Mouse (Mus musculus): Measurements from ENCODE around the gene Fgf4. TPM values are rescaled to one million over a fixed set of nuclear protein-coding genes. Genes with fewer than 3 reads are reported as not detected.

Gene Fgf4
- polyA plus RNA-seq, 1 experiment from 2014 or later: not detected

DNA sequence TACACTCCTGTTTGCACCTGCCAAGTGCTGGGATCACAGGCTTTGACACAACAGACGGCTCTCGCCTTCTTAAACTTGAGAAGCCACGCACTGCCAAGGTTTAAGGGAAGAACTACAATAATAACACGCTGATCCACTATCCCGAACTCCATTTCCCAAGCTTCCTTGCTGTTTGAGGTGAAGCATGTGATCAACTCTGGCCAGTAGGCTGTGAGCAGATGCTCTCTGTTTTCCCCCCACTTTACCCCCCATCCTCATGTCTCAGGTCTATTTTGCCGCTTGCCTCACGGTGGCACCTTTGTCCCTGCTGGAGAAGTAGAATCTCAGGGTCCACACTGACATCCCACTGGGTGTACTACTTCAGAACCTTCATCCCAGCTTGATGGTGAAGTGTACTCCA is 61.5 kb downstream of the Fgf4 start:
- H3K4me2 ChIP-seq (replicated peaks; ENCODE audit: low read depth, low read length): no peak overlapping the region
- ATAC-seq (ENCODE audit: low FRiP score) (no peak), DNase-seq (ENCODE audit: low spot score) (no peak)
- no peaks in the 10 kb centered on the region for H3K27me3 ChIP-seq (ENCODE audit: control insufficient read depth, insufficient read depth, low read length)
- no peak overlapping the region for H3K4me3 ChIP-seq (ENCODE audit: low read depth, low read length)
- H3K36me3 ChIP-seq (ENCODE audit: control insufficient read depth, insufficient read depth, low read length): no peaks in the 10 kb centered on the region
- H3K9ac ChIP-seq (ENCODE audit: low read depth, low read length): no peak overlapping the region
- no peaks in the 10 kb centered on the region for H3K9me3 ChIP-seq (ENCODE audit: control insufficient read depth, low read length)
- 36% methylated on average over 7 of the region's 7 CpGs for WGBS
- 0 out of 2 replicates have a peak, but pooled peaks cover 2% of the 10 kb centered on the region for H3K4me1 ChIP-seq (replicated peaks; ENCODE audit: control insufficient read depth, insufficient read depth, low read length)
- no peak overlapping the region for H3K27ac ChIP-seq (ENCODE audit: low read depth, low read length)

GRCm38 (mm10) chr7:144911121-144911520 is 64.0 kb downstream of the Fgf4 start:
- WGBS: 87% methylated on average over 1 of the region's 1 CpGs

GRCm38 (mm10) chr7:144912897-144913296 is 65.7 kb downstream of the Fgf4 start:
- no peaks in the 10 kb centered on the region for H3K9me3 ChIP-seq (ENCODE audit: control insufficient read depth, low read length)
- ATAC-seq (ENCODE audit: low FRiP score): no peak
- H3K36me3 ChIP-seq (ENCODE audit: control insufficient read depth, insufficient read depth, low read length): no peaks in the 10 kb centered on the region
- 69% methylated on average over 4 of the region's 4 CpGs for WGBS
- H3K9ac ChIP-seq (ENCODE audit: low read depth, low read length): no peak overlapping the region
- no peaks in the 10 kb centered on the region for H3K27me3 ChIP-seq (ENCODE audit: control insufficient read depth, insufficient read depth, low read length)
- no peak overlapping the region for H3K4me3 ChIP-seq (ENCODE audit: low read depth, low read length)
- H3K4me1 ChIP-seq (replicated peaks; ENCODE audit: control insufficient read depth, insufficient read depth, low read length): peaks cover 6% of the 10 kb centered on the region
- no peak overlapping the region for H3K4me2 ChIP-seq (replicated peaks; ENCODE audit: low read depth, low read length)
- no peak for DNase-seq (ENCODE audit: low spot score)
- no peak overlapping the region for H3K27ac ChIP-seq (ENCODE audit: low read depth, low read length)

More at GRCm38 (mm10) chr7:144911121-144911520, 64.0 kb downstream of the Fgf4 start:
- Histone ChIP-seq H3K9ac (ENCODE audit: low read depth, low read length) (no peak overlapping the region), H3K9me3 (ENCODE audit: control insufficient read depth, low read length) (no peaks in the 10 kb centered on the region), H3K27me3 (ENCODE audit: control insufficient read depth, insufficient read depth, low read length) (no peaks in the 10 kb centered on the region), H3K4me3 (ENCODE audit: low read depth, low read length) (no peak overlapping the region), H3K4me1 (replicated peaks; ENCODE audit: control insufficient read depth, insufficient read depth, low read length) (peaks cover 8% of the 10 kb centered on the region), H3K4me2 (replicated peaks; ENCODE audit: low read depth, low read length) (no peak overlapping the region), H3K36me3 (ENCODE audit: control insufficient read depth, insufficient read depth, low read length) (no peaks in the 10 kb centered on the region), H3K27ac (ENCODE audit: low read depth, low read length) (no peak overlapping the region)
- DNase-seq (ENCODE audit: low spot score): no peak
- ATAC-seq (ENCODE audit: low FRiP score): no peak

DNA sequence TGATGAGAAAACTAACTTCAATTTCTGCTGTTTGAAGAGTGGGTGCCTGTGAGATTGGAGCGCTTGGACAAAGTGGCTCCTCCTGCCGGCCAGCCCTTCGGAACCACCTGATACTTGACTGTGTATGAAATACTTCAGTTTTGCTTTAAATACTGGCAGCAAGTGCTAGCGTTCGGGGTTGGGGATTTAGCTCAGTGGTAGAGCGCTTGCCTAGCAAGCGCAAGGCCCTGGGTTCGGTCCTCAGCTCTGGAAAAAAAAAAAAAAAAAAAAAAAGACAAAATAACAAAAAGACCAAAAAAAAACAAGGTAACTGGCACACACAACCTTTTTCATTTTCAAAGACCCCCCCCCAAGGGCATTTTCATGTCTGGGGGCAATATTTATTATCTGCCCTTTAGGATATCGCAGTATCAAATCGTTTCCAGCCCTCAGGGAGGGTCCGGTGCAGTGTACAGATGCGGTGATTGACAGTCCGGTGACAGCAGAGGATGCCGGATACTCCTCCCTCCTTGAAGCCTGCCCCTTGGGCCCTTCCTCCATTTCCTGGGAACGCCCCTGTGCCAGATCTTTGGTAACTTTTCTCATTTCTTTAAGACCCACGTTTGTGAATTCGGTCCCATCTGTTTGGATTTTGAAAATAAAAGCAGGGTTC is 67.3 kb downstream of the Fgf4 start:
- 11% methylated on average over 17 of the region's 17 CpGs for WGBS
- Histone ChIP-seq H3K36me3 (ENCODE audit: control insufficient read depth, insufficient read depth, low read length) (no peaks in the 10 kb centered on the region), H3K9ac (ENCODE audit: low read depth, low read length) (peak overlapping the region; percentile 38; the same call in 1 of the 2 replicates)

More for the DNA sequence above, 67.3 kb downstream of the Fgf4 start:
- no peaks in the 10 kb centered on the region for H3K27me3 ChIP-seq (ENCODE audit: control insufficient read depth, insufficient read depth, low read length)
- H3K4me2 ChIP-seq (replicated peaks; ENCODE audit: low read depth, low read length): peak overlapping the region; percentile 36
- peak overlapping the region; percentile 83; the same call in 1 of the 2 replicates for H3K27ac ChIP-seq (ENCODE audit: low read depth, low read length)
- DNase-seq (ENCODE audit: low spot score): no peak
- ATAC-seq (ENCODE audit: low FRiP score): peak; percentile 92
- H3K4me1 ChIP-seq (replicated peaks; ENCODE audit: control insufficient read depth, insufficient read depth, low read length): peaks cover 6% of the 10 kb centered on the region
- H3K4me3 ChIP-seq (ENCODE audit: low read depth, low read length): peak overlapping the region; percentile 84
- no peaks in the 10 kb centered on the region for H3K9me3 ChIP-seq (ENCODE audit: control insufficient read depth, low read length)

Other genes starting within 250 kb of the Fgf4 start
- 6.2 and 7.1 TPM in 2 replicates for gene Ano1, start 95.4 kb upstream of the Fgf4 start, polyA plus RNA-seq (2014; fragmentation: Nextera tagmentation; extraction: Ambion mirVana)
- 0.59 and 1.1 TPM in 2 replicates for gene Fgf3, start 9.3 kb upstream of the Fgf4 start, polyA plus RNA-seq (2014; fragmentation: Nextera tagmentation; extraction: Ambion mirVana)
- gene Fgf15, start 49.2 kb downstream of the Fgf4 start, polyA plus RNA-seq (2014; fragmentation: Nextera tagmentation; extraction: Ambion mirVana): 60.2 and 68.2 TPM in 2 replicates
- gene LTO1, start 67.7 kb downstream of the Fgf4 start, polyA plus RNA-seq (2014; fragmentation: Nextera tagmentation; extraction: Ambion mirVana): 27.3 and 28.9 TPM in 2 replicates
- gene Ccnd1, start 92.6 kb downstream of the Fgf4 start, polyA plus RNA-seq (2014; fragmentation: Nextera tagmentation; extraction: Ambion mirVana): 185 and 200 TPM in 2 replicates

Data from hindbrain, embryonic 11.5 days (tissue).